Mouse (Mus musculus): ENCODE results near the gene Cab39. TPM values are rescaled to one million over a fixed set of nuclear protein-coding genes. Genes with fewer than 3 reads are reported as not detected.
"Not testable (repeated sequence)": the region's sequence is repeated elsewhere in the genome, so short reads cannot be mapped to it uniquely, and the experiment has no call there.

The Cab39 gene
- polyA plus RNA-seq, 1 experiment: 127 TPM

GRCm38 (mm10) chr1:85794106-85794771, 998 bp downstream of the Cab39 start:
- Histone ChIP-seq H3K4me3 (replicated peaks; ENCODE audit: insufficient read depth, low read depth, low read length) (peak overlapping the region; percentile 93), H3K27ac (ENCODE audit: insufficient read depth, low read length) (no peak overlapping the region; the same call in 1 of the 2 replicates), H3K27me3 (ENCODE audit: control insufficient read depth, insufficient read depth, low read length) (no peaks in the 10 kb centered on the region), H3K4me1 (ENCODE audit: control insufficient read depth, insufficient read depth, low read length) (no peaks in the 10 kb centered on the region)
- TF ChIP-seq CTCF (IDR thresholded peaks at IDR 0.05; ENCODE audit: borderline replicate concordance, insufficient read depth, low read depth, low read length): no peak
- under 1% methylated on average over 38 of the region's 38 CpGs for WGBS
- DNase-seq: peak; percentile 29 to 43

GRCm38 (mm10) chr1:85795196-85795595, 2.0 kb downstream of the Cab39 start:
- Histone ChIP-seq H3K27ac (ENCODE audit: insufficient read depth, low read length) (no peak overlapping the region), H3K4me1 (ENCODE audit: control insufficient read depth, insufficient read depth, low read length) (no peaks in the 10 kb centered on the region; the same call in 1 of the 2 replicates), H3K4me3 (replicated peaks; ENCODE audit: insufficient read depth, low read depth, low read length) (no peak overlapping the region), H3K27me3 (ENCODE audit: control insufficient read depth, insufficient read depth, low read length) (no peaks in the 10 kb centered on the region)
- DNase-seq: no peak
- 35% methylated on average over 3 of the region's 3 CpGs for WGBS
- TF ChIP-seq POLR2A (IDR thresholded peaks at IDR 0.05; ENCODE audit: borderline replicate concordance, insufficient read depth, low read length): no peak
- no peak for TF ChIP-seq CTCF (IDR thresholded peaks at IDR 0.05; ENCODE audit: borderline replicate concordance, insufficient read depth, low read depth, low read length)

GRCm38 (mm10) chr1:85799776-85800175, 6.5 kb downstream of the Cab39 start:
- H3K4me1 ChIP-seq (ENCODE audit: control insufficient read depth, insufficient read depth, low read length): no peaks in the 10 kb centered on the region; the same call in 1 of the 2 replicates
- H3K4me3 ChIP-seq (replicated peaks; ENCODE audit: insufficient read depth, low read depth, low read length): no peak overlapping the region
- WGBS: 68% methylated on average over 1 of the region's 1 CpGs
- H3K27ac ChIP-seq (ENCODE audit: insufficient read depth, low read length): no peak overlapping the region
- no peak for TF ChIP-seq POLR2A (IDR thresholded peaks at IDR 0.05; ENCODE audit: borderline replicate concordance, insufficient read depth, low read length)
- TF ChIP-seq CTCF (IDR thresholded peaks at IDR 0.05; ENCODE audit: borderline replicate concordance, insufficient read depth, low read depth, low read length): no peak
- no peaks in the 10 kb centered on the region for H3K27me3 ChIP-seq (ENCODE audit: control insufficient read depth, insufficient read depth, low read length)
- DNase-seq: no peak

DNA sequence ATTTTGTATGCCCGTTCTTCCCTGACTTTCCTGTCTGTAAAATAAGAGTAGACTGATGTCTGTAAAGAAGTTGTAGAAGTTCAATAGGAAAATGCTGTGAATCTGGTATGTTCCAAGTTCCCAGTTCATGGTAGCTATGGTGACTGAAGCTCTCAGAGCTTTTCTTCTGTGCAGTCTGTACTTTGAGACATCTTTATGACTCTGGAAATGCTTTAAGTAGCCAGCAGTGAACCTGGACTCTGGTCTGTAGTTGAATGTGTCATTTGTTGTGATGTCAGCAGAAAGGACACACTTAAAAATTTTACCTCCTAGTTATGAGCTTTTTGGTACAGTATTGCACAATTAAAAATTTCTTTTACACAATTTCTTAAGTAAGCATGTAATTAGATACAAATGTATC, 9.3 kb downstream of the Cab39 start:
- H3K4me1 ChIP-seq (ENCODE audit: control insufficient read depth, insufficient read depth, low read length): no peaks in the 10 kb centered on the region; the same call in 1 of the 2 replicates
- no peak for TF ChIP-seq CTCF (IDR thresholded peaks at IDR 0.05; ENCODE audit: borderline replicate concordance, insufficient read depth, low read depth, low read length)
- no peak for TF ChIP-seq POLR2A (IDR thresholded peaks at IDR 0.05; ENCODE audit: borderline replicate concordance, insufficient read depth, low read length)
- H3K27ac ChIP-seq (ENCODE audit: insufficient read depth, low read length): no peak overlapping the region
- no peak overlapping the region for H3K4me3 ChIP-seq (replicated peaks; ENCODE audit: insufficient read depth, low read depth, low read length)
- no peaks in the 10 kb centered on the region for H3K27me3 ChIP-seq (ENCODE audit: control insufficient read depth, insufficient read depth, low read length)
- 85% methylated on average over 1 of the region's 1 CpGs for WGBS
- no peak for DNase-seq

GRCm38 (mm10) chr1:85804551-85804950, 11.3 kb downstream of the Cab39 start:
- no peaks in the 10 kb centered on the region for H3K27me3 ChIP-seq (ENCODE audit: control insufficient read depth, insufficient read depth, low read length)
- no peaks in the 10 kb centered on the region; the same call in 1 of the 2 replicates for H3K4me1 ChIP-seq (ENCODE audit: control insufficient read depth, insufficient read depth, low read length)
- DNase-seq: no peak
- H3K27ac ChIP-seq (ENCODE audit: insufficient read depth, low read length): no peak overlapping the region
- WGBS: 90% methylated on average over 8 of the region's 8 CpGs
- TF ChIP-seq CTCF (IDR thresholded peaks at IDR 0.05; ENCODE audit: borderline replicate concordance, insufficient read depth, low read depth, low read length): no peak
- TF ChIP-seq POLR2A (IDR thresholded peaks at IDR 0.05; ENCODE audit: borderline replicate concordance, insufficient read depth, low read length): no peak
- no peak overlapping the region for H3K4me3 ChIP-seq (replicated peaks; ENCODE audit: insufficient read depth, low read depth, low read length)

DNA sequence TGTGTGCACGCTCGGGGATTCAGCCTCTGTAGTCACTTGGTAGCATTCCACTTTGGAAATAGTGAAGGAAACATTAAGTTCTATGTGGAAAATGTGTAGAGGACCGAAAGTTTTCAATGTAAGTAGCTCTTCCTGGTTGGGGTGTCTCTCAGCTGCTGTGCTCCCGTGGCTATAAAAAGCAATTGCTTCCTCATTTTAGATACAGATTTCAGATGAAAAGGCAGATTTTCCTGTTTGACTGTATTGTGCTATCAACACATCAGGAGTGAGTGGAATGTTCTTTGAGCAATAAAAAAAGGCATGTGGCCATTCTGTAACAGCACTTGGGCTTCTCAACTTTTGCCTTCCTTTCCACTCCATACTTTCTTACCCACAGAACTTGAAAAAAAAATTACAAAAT, 16.0 kb downstream of the Cab39 start:
- no peak for TF ChIP-seq CTCF (IDR thresholded peaks at IDR 0.05; ENCODE audit: borderline replicate concordance, insufficient read depth, low read depth, low read length)
- Histone ChIP-seq H3K27me3 (ENCODE audit: control insufficient read depth, insufficient read depth, low read length) (no peaks in the 10 kb centered on the region), H3K4me1 (ENCODE audit: control insufficient read depth, insufficient read depth, low read length) (peaks cover 9% of the 10 kb centered on the region; the same call in 1 of the 2 replicates), H3K4me3 (replicated peaks; ENCODE audit: insufficient read depth, low read depth, low read length) (no peak overlapping the region), H3K27ac (ENCODE audit: insufficient read depth, low read length) (no peak overlapping the region)
- 74% methylated on average over 4 of the region's 4 CpGs for WGBS
- DNase-seq: no peak

- no peaks in the 10 kb centered on the region for H3K27me3 ChIP-seq (ENCODE audit: control insufficient read depth, insufficient read depth, low read length)
- H3K4me1 ChIP-seq (ENCODE audit: control insufficient read depth, insufficient read depth, low read length): peaks cover 9% of the 10 kb centered on the region; the same call in 1 of the 2 replicates
- 43% methylated on average over 2 of the region's 2 CpGs for WGBS
- no peak overlapping the region for H3K27ac ChIP-seq (ENCODE audit: insufficient read depth, low read length)
- H3K4me3 ChIP-seq (replicated peaks; ENCODE audit: insufficient read depth, low read depth, low read length): no peak overlapping the region
- TF ChIP-seq CTCF (IDR thresholded peaks at IDR 0.05; ENCODE audit: borderline replicate concordance, insufficient read depth, low read depth, low read length) (no peak), POLR2A (IDR thresholded peaks at IDR 0.05; ENCODE audit: borderline replicate concordance, insufficient read depth, low read length) (no peak)
- peak; percentile 37 to 70 for DNase-seq
Observed at GRCm38 (mm10) chr1:85810343-85810742, 17.1 kb downstream of the Cab39 start.

- DNase-seq: no peak
- no peak for TF ChIP-seq CTCF (IDR thresholded peaks at IDR 0.05; ENCODE audit: borderline replicate concordance, insufficient read depth, low read depth, low read length)
- WGBS: 76% methylated on average over 2 of the region's 2 CpGs
- Histone ChIP-seq H3K27me3 (ENCODE audit: control insufficient read depth, insufficient read depth, low read length) (no peaks in the 10 kb centered on the region), H3K27ac (ENCODE audit: insufficient read depth, low read length) (no peak overlapping the region), H3K4me1 (ENCODE audit: control insufficient read depth, insufficient read depth, low read length) (peaks cover 9% of the 10 kb centered on the region; the same call in 1 of the 2 replicates), H3K4me3 (replicated peaks; ENCODE audit: insufficient read depth, low read depth, low read length) (no peak overlapping the region)
Observed at GRCm38 (mm10) chr1:85810787-85811186, 17.5 kb downstream of the Cab39 start.

DNA sequence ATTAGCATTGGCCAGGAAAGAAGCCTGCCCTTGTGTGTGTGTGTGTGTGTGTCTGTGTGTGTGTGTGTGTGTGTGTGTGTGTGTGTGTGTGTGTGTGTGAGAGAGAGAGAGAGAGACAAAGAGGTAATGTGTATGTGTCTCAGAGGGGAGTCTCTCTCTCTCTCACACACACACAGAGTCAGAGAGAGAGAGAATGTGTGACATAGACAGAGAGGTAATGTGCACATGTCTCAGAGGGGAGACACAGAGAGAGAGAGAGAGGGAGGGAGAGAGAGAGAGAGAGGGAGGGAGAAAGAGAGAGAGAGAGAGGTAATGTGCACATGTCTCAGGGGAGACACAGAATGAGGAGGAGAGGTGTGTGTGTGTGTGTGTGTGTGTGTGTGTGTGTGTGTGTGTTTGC, 21.0 kb downstream of the Cab39 start:
- H3K4me3 ChIP-seq (replicated peaks; ENCODE audit: insufficient read depth, low read depth, low read length); H3K27me3 ChIP-seq (ENCODE audit: control insufficient read depth, insufficient read depth, low read length); DNase-seq; H3K27ac ChIP-seq (ENCODE audit: insufficient read depth, low read length); H3K4me1 ChIP-seq (ENCODE audit: control insufficient read depth, insufficient read depth, low read length): not testable (repeated sequence)
